Mouse (Mus musculus) bone marrow, adult 2 months (tissue): ENCODE results near the gene Dbh.

Source experiments
- CTCF ChIP-seq: fragments of 200-500 bp; IDR thresholded peaks from 2 replicates; pipeline ENCODE4 v1.5.1; 2011; ENCODE audit warnings: low read length, control low read depth; ENCODE audit not compliant: control insufficient read depth, insufficient read depth
- POLR2A ChIP-seq: fragments of 200-500 bp; IDR thresholded peaks from 2 replicates; pipeline ENCODE4 v1.6.1; 2011; ENCODE audit warnings: low read depth, mild to moderate bottlenecking, control low read depth, low read length, borderline replicate concordance; ENCODE audit not compliant: control insufficient read depth

- TF ChIP-seq CTCF = no peak
- no peak for TF ChIP-seq POLR2A
Measured at GRCm38 (mm10) chr2:27162656-27163055, 2.4 kb upstream of the Dbh start.
